Mouse (Mus musculus): ENCODE measurements around the gene Cldn3.

The Cldn3 gene

DNA sequence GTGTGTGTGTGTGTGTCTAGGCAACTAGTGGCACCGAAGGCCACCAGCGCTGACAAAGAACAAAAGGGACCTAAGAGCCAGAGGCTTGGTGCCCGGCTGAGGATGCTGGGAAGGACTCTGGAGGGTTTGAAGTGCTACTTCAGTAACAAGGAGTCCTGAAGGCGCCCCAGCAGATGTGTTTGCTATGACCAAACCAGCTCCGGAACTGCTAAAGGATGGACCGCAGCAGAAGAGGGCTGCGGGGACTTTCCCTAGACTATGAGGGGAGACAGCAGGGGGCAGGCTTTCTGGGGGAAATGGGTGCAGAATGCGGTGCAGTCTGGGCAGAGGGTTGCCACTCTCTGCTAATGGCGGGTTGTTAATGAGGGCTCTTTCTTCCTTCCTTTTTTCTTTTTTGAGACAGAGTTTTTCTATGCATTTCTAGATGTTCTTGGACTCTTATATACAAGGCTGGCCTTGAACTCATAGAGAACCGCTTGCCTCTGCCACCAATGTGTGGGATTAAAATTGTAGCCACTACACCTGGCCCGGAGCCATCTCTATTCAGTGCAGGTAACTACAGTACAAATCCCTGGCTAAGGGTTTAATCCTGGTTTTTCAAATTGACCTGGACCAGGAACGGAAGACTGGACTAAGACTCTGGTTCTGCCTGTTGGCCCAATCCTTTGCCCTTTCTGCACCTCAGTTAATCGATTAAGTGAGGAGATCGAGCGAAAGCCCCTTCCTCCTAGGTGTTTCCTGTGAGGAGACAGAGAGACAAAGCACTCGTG lies 22.0 kb downstream of the Cldn3 start:
- DNase-seq: peak; percentile 54

DNA sequence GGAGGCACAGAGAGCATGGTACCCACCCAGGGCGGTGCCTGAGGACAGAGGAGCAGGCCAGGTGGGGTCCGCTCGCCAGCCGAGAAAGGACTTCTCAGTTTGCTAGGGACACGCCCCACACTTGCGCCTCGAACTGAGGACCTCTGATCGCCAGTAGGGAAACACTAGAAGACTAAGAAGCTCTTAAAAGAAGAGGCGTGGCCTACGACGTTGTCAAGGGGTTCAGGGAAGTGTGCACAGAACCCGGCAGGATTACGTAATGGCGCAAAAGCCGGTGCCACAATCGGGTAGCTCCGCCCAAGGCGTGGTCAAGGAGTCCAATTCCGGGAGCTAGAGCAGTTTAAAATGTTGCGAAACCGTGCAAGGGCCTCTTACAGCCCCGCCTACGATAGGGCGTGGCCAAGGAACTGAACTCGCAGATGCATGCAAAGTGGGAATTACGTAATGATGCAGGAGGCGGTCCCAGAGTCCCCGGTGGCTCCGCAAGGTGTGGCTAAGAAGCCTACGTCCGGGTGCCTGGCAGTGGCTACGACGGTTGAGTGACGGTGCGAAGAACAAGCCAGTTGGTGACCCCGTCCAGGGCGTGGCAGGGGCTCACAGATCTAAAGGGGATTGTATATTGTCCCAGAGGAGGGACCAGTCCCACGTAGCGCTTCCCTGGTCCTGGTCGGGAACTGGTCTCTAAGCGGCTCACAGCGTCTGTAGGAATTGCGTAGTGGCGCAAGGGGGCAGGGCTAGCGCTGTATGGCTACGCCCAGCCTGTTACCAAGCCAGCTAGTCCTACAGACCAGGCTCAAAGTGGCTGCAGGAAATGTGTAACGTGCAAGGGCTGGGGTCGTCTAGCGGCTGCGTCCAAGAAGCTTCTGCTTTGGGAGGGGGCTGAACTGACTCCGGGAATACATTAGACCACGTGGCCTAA lies 22.9 kb downstream of the Cldn3 start, which contains the start of gene Abhd11:
Abhd11 (plus strand) TSS at position 482 of the 919 bp plus-strand sequence.
- DNase-seq: peak; percentile 100

DNA sequence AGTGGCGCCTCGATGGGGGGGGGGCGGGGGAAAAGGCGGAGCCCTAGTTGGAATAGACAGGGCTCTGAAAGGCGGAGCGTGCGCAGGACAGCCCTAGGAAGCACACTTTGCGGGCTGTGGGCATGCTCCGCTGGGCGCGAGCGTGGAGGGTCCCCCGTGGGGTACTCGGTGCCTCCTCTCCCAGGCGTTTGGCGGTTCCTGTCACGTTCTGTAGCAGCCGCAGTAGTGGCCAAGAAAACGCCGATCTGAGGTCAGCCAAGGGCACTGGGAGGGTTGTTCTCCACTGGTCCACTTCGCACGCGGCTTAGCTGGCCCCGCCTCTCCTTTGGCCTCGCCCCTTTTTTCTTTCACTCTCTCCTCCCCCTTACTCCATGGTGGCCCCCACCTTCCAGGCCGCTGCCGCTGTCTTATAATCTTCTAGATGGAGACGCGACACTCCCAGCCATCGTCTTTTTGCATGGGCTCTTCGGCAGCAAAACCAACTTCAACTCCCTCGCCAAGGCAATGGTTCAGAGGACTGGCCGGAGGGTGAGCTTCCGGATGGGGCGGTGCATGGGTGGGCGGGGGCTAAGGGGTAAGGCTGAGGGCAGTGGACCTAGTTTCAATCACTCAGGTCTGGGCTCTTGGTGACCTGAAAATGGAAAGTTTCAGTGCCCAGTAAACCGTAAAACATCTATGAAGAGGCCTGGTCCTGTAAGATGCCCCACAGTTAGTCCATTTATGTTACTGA lies 23.7 kb downstream of the Cldn3 start:
- peak; percentile 91 for DNase-seq

DNA sequence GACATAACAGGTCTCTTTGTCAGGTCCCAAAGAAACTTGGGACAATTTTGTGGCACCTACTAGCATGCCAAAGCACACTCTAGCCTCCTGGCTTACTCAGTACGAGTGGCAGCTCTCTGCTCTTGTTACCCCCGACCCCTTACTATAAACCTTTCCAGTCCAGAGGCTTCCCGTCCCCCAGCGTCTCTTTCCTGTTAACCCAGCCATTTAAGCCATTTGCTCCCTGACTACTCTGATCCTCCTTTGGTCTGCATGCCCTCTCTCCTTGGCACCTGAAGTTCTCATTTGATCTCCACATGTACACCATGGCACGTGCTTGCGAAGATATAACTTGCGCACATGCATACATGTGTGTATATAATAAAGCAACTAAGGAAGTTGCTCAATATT lies 24.3 kb downstream of the Cldn3 start:
- no peak for DNase-seq

DNA sequence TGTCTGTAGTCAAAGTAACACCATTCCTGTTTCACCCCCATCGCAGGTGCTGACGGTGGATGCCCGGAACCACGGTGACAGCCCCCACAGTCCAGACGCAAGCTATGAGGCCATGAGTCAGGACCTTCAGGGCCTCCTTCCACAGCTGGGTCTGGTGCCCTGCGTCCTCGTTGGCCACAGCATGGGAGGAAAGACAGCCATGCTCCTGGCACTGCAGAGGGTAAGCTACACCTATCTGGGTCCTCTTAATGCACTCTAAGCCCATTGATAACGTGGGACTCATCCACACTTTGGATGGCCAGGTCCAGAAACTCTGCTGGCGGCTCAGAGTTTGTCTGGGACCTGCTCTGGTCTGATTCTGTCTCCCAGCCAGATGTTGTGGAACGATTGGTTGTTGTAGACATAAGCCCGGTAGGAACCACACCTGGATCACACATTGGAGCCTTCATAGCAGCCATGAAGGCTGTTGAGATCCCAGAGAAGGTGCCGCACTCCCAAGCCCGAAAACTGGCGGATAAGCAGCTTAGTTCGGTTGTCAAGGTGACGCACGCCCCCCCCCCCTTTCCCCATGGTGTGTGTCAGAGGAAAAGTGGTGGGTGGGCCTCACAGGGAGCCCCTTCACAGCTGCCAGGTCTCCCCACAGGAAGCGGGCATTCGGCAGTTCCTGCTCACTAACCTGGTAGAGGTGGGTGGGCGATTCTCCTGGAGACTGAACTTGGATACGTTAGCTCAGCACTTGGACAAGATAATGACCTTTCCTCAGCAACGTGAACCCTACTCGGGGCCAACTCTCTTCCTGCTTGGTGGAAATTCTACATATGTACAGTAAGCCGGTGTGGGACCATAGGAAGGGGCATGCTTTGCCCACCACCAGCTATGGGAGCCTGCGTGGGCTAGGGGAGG lies 25.1 kb downstream of the Cldn3 start:
- DNase-seq: no peak

DNA sequence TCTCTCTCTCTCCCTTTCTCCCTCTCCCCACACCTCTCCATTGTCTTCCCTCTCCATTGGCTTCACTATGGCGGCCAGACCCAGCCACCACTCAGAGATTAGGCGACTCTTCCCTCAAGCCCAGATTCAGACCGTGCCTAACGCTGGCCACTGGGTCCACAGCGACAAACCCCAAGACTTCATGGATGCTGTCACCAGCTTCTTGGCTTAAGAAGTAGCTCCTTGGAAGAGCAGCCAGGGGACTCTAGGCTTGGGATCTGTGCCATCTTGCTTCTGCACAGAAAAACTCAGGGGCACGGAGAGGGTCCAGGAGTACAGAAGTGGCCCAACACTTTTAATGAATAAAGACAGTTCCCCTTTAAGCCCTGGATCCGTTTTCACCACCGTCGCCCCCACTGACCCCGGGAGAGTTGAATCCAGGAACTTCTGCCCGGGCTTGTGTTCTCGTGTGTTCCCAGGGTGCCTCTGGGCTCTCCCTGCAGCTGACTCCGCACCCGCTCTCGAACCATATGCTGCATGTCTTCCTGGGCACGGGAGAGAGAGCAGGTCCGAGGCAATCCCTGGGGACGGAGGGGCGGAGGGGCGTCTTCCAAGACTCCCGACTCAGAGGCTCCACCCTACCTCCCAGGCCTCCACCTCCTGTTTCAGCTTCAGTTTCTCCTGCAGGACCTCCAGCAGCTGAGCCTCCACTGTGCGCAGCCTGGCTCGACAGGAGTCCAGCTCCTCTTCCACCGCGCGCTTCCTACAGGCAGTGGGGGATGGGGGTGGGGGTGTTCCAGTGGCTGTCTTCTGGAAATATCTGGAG lies 26.0 kb downstream of the Cldn3 start:
- DNase-seq: no peak

DNA sequence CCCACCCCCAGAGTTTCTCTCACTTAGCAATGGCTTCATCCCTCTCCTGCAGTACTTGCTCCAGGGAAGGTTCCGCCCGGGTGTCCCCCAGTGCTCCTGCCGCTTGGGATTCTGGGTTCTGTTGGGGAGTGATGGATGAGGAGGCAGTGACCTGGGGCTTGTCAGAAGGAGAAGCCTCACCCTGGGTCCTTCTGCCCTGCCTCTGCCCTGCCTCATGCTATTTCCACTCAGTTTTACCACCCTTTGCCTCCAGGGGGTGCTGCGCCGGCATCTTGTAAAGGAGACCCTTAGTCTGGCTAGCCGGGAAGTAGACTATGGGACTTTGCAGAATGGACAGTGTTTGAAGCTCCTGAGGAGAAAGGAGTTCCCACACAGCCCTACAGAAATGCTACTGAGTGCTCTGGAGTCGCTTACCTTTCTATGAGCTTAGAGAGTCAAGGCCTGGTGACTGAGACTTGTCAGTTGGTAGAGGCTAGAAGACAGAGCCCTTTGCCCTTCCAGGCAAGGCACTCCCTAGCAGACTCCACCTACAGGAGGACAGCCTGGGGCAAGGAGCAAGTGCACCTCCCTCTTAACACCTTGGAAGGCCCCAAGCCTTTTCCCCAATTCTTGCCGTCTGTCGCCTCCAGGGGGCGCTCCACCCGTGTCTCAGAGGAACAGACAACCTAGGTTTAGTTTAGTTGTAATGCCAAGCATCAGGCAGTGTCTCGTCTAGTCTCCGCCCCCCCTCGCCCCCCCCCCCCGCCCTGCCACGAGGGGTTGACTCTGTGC lies 26.8 kb downstream of the Cldn3 start:
- no peak for DNase-seq

DNA sequence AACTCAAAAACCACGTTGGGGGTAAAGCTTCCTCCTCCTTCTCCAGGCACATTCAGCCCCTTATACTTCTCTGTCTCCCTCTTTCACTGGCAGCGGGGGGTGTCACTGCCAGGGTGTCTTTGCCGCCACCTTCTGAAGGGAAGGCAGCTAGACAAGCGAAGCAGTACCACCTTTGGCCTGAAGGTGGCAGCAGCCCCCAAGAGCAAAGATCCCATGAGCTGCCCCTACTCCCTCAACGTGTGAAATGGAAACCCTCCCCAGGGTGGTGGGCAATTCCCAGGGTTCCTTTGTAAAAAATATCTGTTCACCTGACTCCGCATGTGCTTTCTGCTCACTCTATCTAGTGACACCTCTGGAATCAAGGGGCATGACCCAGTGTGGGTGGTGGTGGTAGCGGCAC lies 29.5 kb downstream of the Cldn3 start:
- DNase-seq: peak; percentile 85

DNA sequence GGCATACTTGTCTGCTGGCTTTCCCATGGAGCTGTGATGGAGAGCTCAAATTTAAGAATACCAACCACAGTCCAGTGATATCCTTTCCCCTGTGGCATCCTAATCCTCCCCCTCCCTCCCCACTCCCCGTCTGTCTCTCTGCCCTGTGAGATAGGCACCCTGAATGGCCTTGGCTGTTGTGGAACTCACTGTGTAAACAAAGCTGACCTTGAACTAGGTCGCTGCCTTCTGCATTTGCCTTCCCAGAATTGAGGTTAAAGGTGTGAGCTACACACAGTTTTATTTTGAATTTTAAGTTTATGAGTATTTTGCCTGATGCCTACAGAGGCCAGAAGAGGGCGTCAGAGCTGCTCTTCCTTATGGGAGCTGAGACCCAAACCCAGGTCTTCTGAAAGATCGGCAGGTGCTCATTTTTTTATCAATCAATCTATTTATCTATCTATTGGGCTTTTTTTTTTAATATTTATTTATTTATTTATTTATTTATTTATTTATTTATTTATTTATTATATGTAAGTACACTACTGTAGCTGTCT lies 30.3 kb downstream of the Cldn3 start:
- DNase-seq: no peak

DNA sequence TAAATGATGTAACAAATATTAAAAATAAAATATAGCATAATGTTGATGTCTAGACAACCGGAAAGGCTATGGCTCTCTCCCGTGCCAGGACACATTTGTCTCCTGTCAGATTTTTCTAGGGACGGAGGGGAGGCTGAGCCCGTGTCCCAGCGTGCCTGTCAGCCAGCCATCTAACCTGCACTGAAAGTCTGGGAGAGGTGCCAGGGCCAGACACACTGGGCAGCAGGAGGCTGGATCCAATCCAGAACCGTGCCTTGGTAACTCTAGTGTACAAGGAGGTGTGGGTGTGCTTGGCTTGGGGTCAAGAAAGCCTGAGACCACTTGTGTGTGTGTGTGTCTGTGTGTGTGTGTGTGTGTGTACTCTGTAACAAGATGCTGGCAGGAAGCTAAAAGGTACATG lies 35.8 kb downstream of the Cldn3 start:
- no peak for DNase-seq

DNA sequence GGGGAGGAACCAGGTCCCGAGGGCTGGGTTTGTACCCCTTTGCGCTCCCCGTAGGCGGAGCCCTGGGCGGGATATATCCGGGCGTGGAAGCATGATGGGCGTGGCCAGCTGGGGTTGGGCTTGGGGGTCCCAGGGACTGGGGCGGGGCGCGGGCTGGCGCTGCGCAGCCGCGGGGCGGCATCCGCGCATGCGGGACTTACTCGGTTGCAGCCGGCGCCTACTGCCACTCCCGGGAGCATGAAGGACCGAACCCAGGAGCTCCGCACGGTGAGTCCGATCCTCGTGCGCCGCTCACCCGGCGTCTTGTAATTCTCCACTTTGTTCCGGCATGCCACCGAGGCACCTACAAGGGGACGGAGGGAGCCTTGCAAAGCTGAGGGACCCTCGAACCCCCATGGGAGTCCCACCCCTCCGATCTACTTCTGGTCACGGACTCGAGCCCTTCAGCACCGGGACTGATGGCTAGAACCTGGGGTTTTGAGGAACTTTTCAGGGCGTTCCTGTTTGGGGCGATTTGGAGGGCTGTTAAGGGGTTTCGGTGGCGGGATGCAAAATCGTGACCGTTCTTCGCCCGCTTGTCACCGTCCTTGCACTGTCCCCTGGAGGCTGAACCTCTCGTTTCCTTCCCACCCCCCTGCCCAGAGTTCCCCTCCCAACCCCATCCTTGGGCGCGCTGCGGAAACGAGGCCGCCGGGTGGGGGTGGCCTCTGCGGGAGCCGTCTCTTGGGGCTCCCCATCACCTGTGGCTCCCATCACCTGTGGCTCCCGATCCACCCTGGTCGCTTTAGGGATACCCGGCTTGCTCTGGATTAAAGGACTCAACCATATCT lies 37.5 kb downstream of the Cldn3 start, which contains the start of gene Stx1a:
Stx1a (plus strand) TSS at position 139 of the 830 bp plus-strand sequence.
- DNase-seq: peak; percentile 90

DNA sequence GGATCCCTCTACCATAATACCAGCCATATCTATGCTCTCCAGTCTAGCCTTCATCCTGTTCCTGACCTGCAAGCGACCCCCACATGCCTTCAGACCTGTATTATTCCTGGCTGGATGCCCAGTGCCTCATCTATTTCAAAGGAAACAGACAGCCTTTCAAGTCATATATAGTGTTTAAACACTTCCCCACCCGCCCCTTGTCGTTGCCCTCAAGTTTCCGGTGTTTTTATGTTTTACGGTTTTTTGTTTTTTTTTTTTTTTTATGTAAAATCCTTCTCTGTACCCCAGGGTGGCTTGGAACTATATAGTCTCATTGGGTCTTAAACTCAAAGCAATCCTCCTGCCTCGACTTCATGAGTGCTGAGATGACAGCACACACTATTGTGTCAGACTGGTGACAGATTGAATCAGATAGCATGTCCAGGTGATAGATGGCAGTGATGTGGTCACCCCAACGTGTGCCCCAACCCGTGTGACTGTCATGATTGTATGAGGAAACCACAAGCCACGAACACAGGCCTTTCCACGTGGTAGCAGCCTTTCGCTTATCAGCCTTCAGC lies 38.7 kb downstream of the Cldn3 start:
- DNase-seq: no peak

DNA sequence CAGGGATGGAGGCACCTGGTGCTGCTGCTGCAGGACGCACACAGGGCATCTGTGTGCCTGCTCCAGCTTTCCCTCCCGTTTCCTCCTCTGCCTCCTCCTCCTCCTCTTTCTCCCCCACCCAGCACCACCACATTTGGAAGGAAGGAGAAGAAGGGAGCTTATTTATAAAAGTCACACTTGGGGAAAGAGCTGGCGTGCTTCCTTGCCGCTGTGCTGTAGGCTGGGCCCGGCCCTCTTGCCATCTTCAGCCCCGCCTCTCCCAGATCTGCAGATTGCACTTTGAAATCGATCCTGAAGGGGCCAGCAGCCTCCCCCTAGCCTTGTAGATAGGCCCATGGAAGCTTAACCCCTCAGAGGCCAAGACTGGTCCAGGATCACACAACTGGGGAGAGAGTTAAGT lies 39.9 kb downstream of the Cldn3 start:
- DNase-seq: peak; percentile 48

DNA sequence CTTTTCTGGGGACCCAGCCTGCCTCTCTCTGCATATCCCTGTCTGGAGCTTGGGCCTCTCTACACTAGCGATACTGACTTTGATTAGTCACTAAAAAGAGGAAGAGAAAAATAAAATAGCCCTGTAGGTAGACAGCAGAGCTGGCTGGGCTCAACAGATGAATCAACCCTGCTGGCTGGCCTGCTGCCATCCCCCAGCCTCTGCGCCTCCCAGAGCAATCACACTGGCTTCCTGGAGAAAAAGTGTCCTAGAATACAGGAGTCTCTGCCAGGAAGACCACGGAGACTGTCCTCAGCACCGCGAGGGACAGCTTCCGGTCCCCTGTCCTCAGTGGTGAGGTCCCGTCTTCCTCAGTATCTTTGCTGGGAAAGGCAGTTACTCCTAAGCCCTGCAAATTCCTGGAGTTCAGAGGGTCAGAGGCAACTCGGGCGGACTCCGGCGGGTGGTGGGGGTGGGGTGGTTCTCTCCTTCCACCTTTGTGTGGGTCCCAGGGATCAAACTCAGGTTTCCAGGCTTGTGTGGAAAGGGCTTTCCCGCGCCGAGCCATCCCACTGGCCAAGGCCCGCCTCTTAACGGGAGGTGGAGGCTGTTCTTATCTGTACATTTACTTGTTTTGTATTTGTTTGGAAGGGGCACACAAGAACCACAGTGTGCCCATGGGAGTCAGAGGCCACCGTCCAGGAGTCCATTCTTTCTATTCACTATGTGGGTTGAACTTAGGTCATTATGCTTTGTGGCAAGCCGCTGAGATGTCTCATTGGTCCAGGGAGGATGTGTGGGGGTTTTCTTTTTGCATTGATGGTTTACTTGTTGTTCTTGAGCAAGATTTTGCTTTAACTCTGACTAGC lies 43.2 kb downstream of the Cldn3 start:
- DNase-seq: peak; percentile 71

DNA sequence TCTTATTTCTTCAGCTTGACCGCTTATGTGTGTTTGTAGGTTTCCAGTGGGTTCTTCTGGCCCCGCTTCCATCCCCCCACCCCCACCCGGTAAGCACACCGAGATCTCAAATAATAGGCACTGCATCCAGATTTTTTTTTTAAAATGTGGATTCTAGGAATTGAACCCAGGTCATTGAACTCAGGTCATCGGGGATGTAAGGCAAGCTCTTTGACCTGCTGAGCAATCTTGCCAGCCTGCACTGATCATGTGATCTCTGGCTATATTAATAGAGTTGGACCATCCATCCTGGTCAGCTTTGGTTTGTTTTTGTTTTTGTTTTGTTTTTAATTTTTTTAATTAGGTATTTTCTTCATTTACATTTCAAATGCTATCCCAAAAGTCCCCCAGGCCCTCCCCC lies 46.6 kb downstream of the Cldn3 start:
- DNase-seq: no peak

DNA sequence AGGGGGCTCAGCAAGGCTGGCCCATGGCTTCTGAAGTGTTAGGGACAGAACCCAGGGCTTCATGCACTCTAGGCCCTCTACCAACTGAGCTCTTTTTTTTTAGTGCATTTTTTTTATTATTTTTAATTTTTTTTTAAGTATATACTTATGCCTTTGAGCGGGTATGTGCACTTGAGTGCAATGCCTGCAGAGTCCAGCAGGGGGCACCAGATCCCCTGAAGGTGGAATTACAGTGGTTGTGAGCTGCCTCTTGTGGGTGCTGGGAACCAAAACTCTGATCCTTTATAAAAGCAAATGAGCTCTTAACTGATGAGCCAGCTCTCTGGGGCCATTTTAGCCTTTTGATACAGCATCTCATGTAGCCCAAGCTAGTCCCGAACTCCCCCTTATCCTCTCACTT lies 48.6 kb downstream of the Cldn3 start:
- no peak for DNase-seq

DNA sequence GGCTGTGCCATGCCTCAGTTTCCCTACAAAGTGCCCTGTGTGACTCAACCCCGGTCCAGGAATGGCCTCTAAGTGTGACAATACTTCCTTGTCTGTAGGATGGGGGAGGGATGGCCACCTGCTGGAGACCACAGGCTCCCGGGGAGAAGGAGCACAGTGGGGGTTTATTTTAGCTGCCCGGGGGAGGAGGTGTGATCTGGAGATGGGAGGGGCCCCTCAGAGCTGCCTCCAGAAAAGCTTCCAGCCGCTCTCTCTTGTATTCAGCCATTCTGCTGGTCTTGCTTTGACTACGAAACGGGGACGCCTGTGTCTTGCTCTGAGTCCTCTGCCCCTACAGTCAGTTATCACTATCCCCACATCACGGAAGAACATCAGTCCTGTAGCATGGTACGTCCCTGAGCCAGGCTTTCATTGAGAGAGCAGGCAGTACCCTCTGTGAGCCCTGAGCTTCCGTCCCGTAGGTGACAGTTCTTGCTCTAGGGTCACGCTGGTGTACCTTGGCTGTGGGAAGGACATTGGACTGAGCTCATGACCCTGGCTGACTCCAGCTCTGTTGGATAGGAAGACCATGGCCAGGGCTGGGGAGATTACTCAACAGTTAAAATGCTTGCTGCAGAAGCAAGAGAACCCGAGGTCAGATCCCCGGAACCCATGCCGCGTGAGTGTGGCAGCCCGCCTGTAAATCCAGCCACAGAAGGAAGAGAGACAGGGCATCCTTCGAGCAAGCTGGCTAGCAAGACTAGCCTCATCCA lies 49.8 kb downstream of the Cldn3 start:
- no peak for DNase-seq
